Mouse (Mus musculus) G1E (cell line): ENCODE results near the gene Ly6c2.

Experiments
- GATA1 ChIP-seq: IDR thresholded peaks from 2 replicates; pipeline ENCODE4 v1.6.1; 2012; ENCODE audit warnings: borderline replicate concordance, low read length, inconsistent platforms, mixed read lengths
- GATA2 ChIP-seq: IDR thresholded peaks from 2 replicates; pipeline ENCODE4 v1.6.1; 2012; ENCODE audit warnings: low read depth, low read length, inconsistent platforms, borderline replicate concordance
- POLR2AphosphoS5 ChIP-seq: IDR thresholded peaks from 2 replicates; pipeline ENCODE4 v1.6.1; 2012; ENCODE audit warnings: low read depth, low read length, inconsistent platforms; ENCODE audit not compliant: insufficient replicate concordance

- TF ChIP-seq GATA1 (no peak), GATA2 (no peak), POLR2AphosphoS5 (no peak)
Observed at GRCm38 (mm10) chr15:75157646-75158045, 45.9 kb upstream of the Ly6c2 start.
